Mouse (Mus musculus) olfactory bulb, adult 2 months (tissue): Measurements from ENCODE around the gene Dusp1. TPM values are rescaled to one million over a fixed set of nuclear protein-coding genes. Genes with fewer than 3 reads are reported as not detected.
A peak's percentile ranks its signal among the peaks of the same experiment; 100 is the strongest.

Source experiments
- H3K27ac ChIP-seq: fragments of 200-500 bp; 2 replicates; pipeline ENCODE4 v1.5.1; 2012; ENCODE audit warnings: low read depth, low read length; ENCODE audit not compliant: insufficient read depth
- H3K4me1 ChIP-seq: fragments of 200-500 bp; 2 replicates; pipeline ENCODE4 v1.6.1; 2012; ENCODE audit warnings: low read length; ENCODE audit not compliant: control insufficient read depth, insufficient read depth
- H3K4me3 ChIP-seq: fragments of 200-500 bp; 2 replicates; pipeline ENCODE4 v1.5.1; 2012; ENCODE audit warnings: mild to moderate bottlenecking, low read depth, low read length, moderate library complexity; ENCODE audit not compliant: insufficient read depth
- CTCF ChIP-seq: fragments of 200-500 bp; IDR thresholded peaks from 2 replicates; pipeline ENCODE4 v1.5.1; 2012; ENCODE audit warnings: low read depth, mild to moderate bottlenecking, low read length, moderate library complexity; ENCODE audit not compliant: insufficient read depth
- POLR2A ChIP-seq: fragments of 200-500 bp; IDR thresholded peaks from 2 replicates; pipeline ENCODE4 v1.6.1; 2012; ENCODE audit warnings: mild to moderate bottlenecking, low read depth, low read length, moderate library complexity; ENCODE audit not compliant: insufficient read depth
- WGBS: fragments of 180-500 bp; shearing (Covaris S2); methylation state at CpG from one replicate; pipeline ENCODE4 v1.1.7; 2018; 5-methylcytosine and 5-hydroxymethylcytosine counted together
- polyA plus RNA-seq: library from polyadenylated mRNA; stranded (reverse); fragments of >200 nt; gene quantifications from 2 replicates; pipeline ENCODE4 v1.2.4, GENCODE M21; 2012; ENCODE audit warnings: low replicate concordance; ENCODE audit not compliant: missing spikeins, insufficient read depth, insufficient read length

The Dusp1 gene
- polyA plus RNA-seq, 1 experiment = not detected

GRCm38 (mm10) chr17:26578771-26579170 lies 16.8 kb upstream of the Dusp1 start:
- TF ChIP-seq CTCF (no peak), POLR2A (no peak)
- peaks cover 49% of the 10 kb centered on the region for H3K4me1 ChIP-seq
- WGBS = 95% methylated on average over 11 of the region's 11 CpGs
- H3K27ac ChIP-seq = no peak overlapping the region
- H3K4me3 ChIP-seq = no peak overlapping the region

DNA sequence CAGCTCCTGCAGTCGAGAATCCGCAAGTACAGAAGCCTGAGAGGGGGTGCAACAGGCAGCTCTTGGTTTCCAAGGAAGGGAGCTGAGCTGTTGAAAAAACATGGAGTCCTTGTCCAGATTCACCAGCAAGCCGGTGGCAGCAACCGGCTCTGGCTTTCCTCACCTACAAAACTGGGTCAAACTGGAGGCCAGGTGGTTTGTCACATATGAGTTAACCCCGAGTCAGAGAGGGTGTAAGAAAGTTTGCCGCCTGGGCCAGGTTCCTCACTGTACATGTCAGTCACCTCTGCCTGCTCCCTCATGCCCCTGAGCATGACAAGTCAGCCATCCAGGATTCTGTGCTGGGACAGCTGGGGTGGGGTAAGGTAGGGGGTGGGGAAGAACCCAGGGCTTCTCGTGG lies 16.2 kb upstream of the Dusp1 start:
- Histone ChIP-seq H3K27ac (no peak overlapping the region), H3K4me3 (no peak overlapping the region), H3K4me1 (peaks cover 52% of the 10 kb centered on the region)
- 74% methylated on average over 7 of the region's 7 CpGs for WGBS
- TF ChIP-seq POLR2A (no peak), CTCF (no peak)

GRCm38 (mm10) chr17:26577309-26577708 lies 15.4 kb upstream of the Dusp1 start:
- H3K27ac ChIP-seq = no peak overlapping the region
- TF ChIP-seq CTCF = no peak
- TF ChIP-seq POLR2A = no peak
- WGBS = 80% methylated on average over 11 of the region's 11 CpGs
- H3K4me3 ChIP-seq = no peak overlapping the region
- H3K4me1 ChIP-seq = peaks cover 47% of the 10 kb centered on the region

- 72% methylated on average over 7 of the region's 7 CpGs for WGBS
- Histone ChIP-seq H3K27ac (0 out of 2 replicates have a peak overlapping the region, but pooled peaks have one; percentile 1), H3K4me1 (peaks cover 44% of the 10 kb centered on the region), H3K4me3 (no peak overlapping the region)
- no peak for TF ChIP-seq POLR2A
- TF ChIP-seq CTCF = no peak
Measured at GRCm38 (mm10) chr17:26576833-26577232, 14.9 kb upstream of the Dusp1 start.

GRCm38 (mm10) chr17:26575786-26576690 lies 14.1 kb upstream of the Dusp1 start:
- 51% methylated on average over 12 of the region's 12 CpGs for WGBS
- Histone ChIP-seq H3K27ac (peak overlapping the region; percentile 11; the same call in 1 of the 2 replicates), H3K4me3 (no peak overlapping the region), H3K4me1 (peaks cover 46% of the 10 kb centered on the region)
- TF ChIP-seq CTCF (no peak), POLR2A (no peak)

GRCm38 (mm10) chr17:26574701-26575100 lies 12.8 kb upstream of the Dusp1 start:
- no peak for TF ChIP-seq POLR2A
- TF ChIP-seq CTCF = no peak
- no peak overlapping the region for H3K27ac ChIP-seq
- peaks cover 55% of the 10 kb centered on the region for H3K4me1 ChIP-seq
- no peak overlapping the region for H3K4me3 ChIP-seq
- 85% methylated on average over 5 of the region's 5 CpGs for WGBS

DNA sequence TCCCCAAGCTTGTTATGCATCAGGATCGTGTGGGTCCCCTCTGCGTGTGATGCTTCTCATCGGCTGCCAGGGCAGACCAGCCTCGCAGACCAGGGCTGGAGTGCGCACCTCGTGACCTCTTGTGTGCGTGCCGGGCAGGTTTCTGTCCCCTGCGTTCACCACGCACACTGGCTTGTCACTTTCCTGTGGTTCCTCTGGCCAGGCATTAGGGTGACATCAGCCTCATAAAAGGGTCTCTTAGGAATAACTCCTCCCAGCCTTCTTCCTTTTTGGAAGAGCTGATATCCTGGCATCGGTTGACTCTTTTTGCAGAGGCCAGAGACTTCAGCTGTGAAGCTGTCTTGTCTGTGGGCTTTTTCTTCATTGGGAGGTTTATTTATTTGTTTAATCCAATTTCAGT lies 12.2 kb upstream of the Dusp1 start:
- no peak for TF ChIP-seq POLR2A
- TF ChIP-seq CTCF = no peak
- no peak overlapping the region for H3K27ac ChIP-seq
- no peak overlapping the region for H3K4me3 ChIP-seq
- H3K4me1 ChIP-seq = peaks cover 55% of the 10 kb centered on the region
- WGBS = 79% methylated on average over 11 of the region's 11 CpGs

GRCm38 (mm10) chr17:26572265-26572664 lies 10.3 kb upstream of the Dusp1 start:
- peaks cover 53% of the 10 kb centered on the region for H3K4me1 ChIP-seq
- TF ChIP-seq POLR2A (no peak), CTCF (no peak)
- H3K4me3 ChIP-seq = no peak overlapping the region
- WGBS = 80% methylated on average over 11 of the region's 11 CpGs
- no peak overlapping the region for H3K27ac ChIP-seq

DNA sequence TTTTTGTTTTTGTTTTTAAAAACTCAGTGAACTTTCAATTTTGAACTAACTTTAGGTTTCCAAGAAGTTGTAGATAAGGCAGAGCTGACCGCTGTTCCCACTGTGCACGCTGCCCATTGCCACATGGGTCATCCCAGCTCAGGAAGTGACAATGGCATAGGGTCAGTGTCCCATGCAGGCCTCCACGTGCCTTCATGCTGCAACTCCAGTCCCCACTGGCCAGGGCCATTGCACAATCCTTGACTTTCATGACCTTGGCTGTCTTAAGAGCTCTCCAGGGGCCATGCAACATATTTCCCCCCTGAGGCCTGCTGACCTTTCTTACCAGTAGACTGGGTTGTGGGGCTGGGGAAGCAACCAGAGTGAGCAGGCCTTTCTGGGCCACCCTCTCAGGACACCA lies 9.4 kb upstream of the Dusp1 start:
- WGBS = 92% methylated on average over 3 of the region's 3 CpGs
- Histone ChIP-seq H3K4me1 (peaks cover 44% of the 10 kb centered on the region), H3K4me3 (no peak overlapping the region), H3K27ac (no peak overlapping the region)
- TF ChIP-seq POLR2A (no peak), CTCF (no peak)
